Mouse (Mus musculus) embryonic facial prominence, embryonic 14.5 days (tissue): Measurements from ENCODE around the gene Pqlc2. TPM values are rescaled to one million over a fixed set of nuclear protein-coding genes. Genes with fewer than 3 reads are reported as not detected.

Source experiments
- ATAC-seq: fragments of 200-750 bp; cut with Nextera tagmentation; 2 replicates; pipeline ENCODE4 v1.8.0; 2017; ENCODE audit warnings: low read depth, moderate number of reproducible peaks, moderate TSS enrichment
- DNase-seq: peaks from one replicate; pipeline ENCODE4 v3.0.0-alpha.2; 2015; ENCODE audit warnings: low spot score
- H3K27ac ChIP-seq: fragments of 300-500 bp; sonication (generic); replicated peaks from 2 replicates; pipeline ENCODE4 v1.5.1; 2014; ENCODE audit warnings: low read depth, mild to moderate bottlenecking, low read length, moderate library complexity
- H3K27me3 ChIP-seq: fragments of 300-500 bp; sonication (generic); replicated peaks from 2 replicates; pipeline ENCODE4 v1.6.1; 2014; ENCODE audit warnings: low read length; ENCODE audit not compliant: control insufficient read depth, insufficient read depth
- H3K36me3 ChIP-seq: fragments of 300-500 bp; sonication (generic); 2 replicates; pipeline ENCODE4 v1.6.1; 2014; ENCODE audit warnings: low read length, mixed read lengths; ENCODE audit not compliant: control insufficient read depth, insufficient read depth
- H3K4me1 ChIP-seq: fragments of 300-500 bp; sonication (generic); 2 replicates; pipeline ENCODE4 v1.6.1; 2014; ENCODE audit warnings: antibody characterized with exemption, low read length; ENCODE audit not compliant: control insufficient read depth, insufficient read depth
- H3K4me2 ChIP-seq: fragments of 300-500 bp; sonication (generic); 2 replicates; pipeline ENCODE4 v1.6.1; 2014; ENCODE audit warnings: low read depth, mild to moderate bottlenecking, low read length, moderate library complexity, mixed read lengths
- H3K4me3 ChIP-seq: fragments of 300-500 bp; sonication (generic); 2 replicates; pipeline ENCODE4 v1.5.1; 2014; ENCODE audit warnings: low read depth, mild to moderate bottlenecking, low read length
- H3K9ac ChIP-seq: fragments of 300-500 bp; sonication (generic); 2 replicates; pipeline ENCODE4 v1.6.1; 2014; ENCODE audit warnings: low read depth, mild to moderate bottlenecking, low read length, moderate library complexity, mixed read lengths
- H3K9me3 ChIP-seq: fragments of 300-500 bp; sonication (generic); 2 replicates; pipeline ENCODE4 v1.6.1; 2016; ENCODE audit warnings: low read length; ENCODE audit not compliant: control insufficient read depth
- WGBS: fragments of 180-500 bp; shearing (Covaris S2); extraction: QIAGEN DNeasy Blood & Tissue Kit; methylation state at CpG from one replicate; pipeline ENCODE4 v1.1.7; 2014; 5-methylcytosine and 5-hydroxymethylcytosine counted together
- polyA plus RNA-seq: library from polyadenylated mRNA; unstranded; fragments of >200 nt; fragmentation: Nextera tagmentation; extraction: Ambion mirVana; gene quantifications from 2 replicates; pipeline ENCODE4 v1.2.1, GENCODE M21; 2014

Gene Pqlc2
- polyA plus RNA-seq = 10.9 and 12.3 TPM in 2 replicates

DNA sequence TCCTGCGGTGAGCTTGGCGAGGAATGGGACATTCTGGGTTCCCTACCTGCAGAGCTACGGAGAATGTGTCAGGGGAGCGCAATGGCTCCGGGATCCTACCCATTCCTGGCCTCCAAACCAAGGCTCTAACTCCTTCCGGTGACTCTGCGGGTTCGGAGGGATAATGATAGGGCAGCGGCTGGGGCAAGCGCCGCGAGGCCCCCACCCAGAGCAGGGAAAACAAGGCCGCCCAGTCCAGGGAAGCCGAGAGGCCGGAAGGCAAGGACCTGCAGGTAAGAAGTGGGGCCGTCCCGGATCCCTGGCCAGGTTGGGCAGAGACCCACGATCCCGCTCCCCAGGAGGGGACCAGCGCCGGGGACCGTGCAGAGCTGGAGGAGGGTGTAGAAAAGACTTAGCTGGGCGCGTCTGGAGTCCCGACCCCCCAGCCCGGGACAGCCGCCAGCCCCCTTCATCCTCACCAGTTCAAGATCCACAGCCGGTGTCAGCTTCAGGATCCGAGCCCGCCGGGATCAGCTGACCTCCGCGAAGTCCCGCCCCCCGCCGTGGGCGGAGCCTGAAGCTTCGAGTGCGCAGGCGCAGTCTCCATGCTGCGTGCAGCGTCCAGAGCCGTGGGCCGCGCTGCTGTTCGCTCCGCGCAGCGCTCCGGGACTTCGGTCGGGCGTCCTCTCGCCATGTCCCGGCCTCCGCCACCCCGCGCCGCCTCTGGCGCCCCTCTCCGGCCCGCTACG lies at the start of gene Pqlc2, which contains the start of gene Akr7a5:
Gene Pqlc2 (minus strand): TSS at position 538 of the 728 bp plus-strand sequence.
Gene Akr7a5 (plus strand): TSS at position 574 of the 728 bp plus-strand sequence.
- H3K9me3 ChIP-seq = no peaks in the 10 kb centered on the region
- H3K4me2 ChIP-seq = peak within 1 kb of the TSS; percentile 93
- 0% methylated on average over 40 of the region's 63 CpGs for WGBS
- DNase-seq (peak; percentile 96), ATAC-seq (peak; percentile 91)
- H3K4me1 ChIP-seq = peaks cover 12% of the 10 kb centered on the region
- peak within 1 kb of the TSS; percentile 65 for H3K27ac ChIP-seq
- peak within 1 kb of the TSS; percentile 91 for H3K9ac ChIP-seq
- H3K27me3 ChIP-seq = no peaks in the 10 kb centered on the region
- peak within 1 kb of the TSS; percentile 95 for H3K4me3 ChIP-seq
- peaks cover 14% of the 10 kb centered on the region for H3K36me3 ChIP-seq

DNA sequence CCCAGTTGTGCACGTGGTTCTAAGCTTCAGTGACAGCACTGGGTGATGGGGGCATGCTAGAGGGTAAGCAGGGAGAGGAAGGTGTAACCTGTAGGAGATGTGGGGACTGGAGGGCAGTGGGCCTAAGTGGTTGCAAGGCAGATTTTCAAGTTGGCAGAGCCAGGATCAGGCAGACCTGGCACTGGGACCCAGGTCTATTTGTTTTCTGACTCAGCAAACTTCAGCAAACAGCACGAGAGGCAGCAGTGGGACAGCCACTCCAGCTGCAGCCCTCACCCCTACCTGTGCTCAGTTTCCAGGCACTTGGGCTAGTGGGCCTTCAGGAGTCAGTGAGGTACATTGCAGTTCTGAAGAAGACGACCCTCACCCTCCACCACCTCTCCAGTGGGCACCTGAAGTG lies 46.7 kb upstream of the Pqlc2 start:
- no peak overlapping the region for H3K9ac ChIP-seq
- ATAC-seq = no peak
- H3K27me3 ChIP-seq = no peaks in the 10 kb centered on the region
- no peaks in the 10 kb centered on the region for H3K9me3 ChIP-seq
- H3K4me1 ChIP-seq = peaks cover 4% of the 10 kb centered on the region
- no peak for DNase-seq
- peaks cover 73% of the 10 kb centered on the region for H3K36me3 ChIP-seq
- no peak overlapping the region for H3K4me2 ChIP-seq
- H3K4me3 ChIP-seq = no peak overlapping the region
- H3K27ac ChIP-seq = no peak overlapping the region
- 87% methylated on average over 3 of the region's 3 CpGs for WGBS

- Histone ChIP-seq H3K9ac (peak overlapping the region; percentile 82), H3K4me1 (peaks cover 9% of the 10 kb centered on the region), H3K36me3 (peaks cover 50% of the 10 kb centered on the region), H3K27ac (peak overlapping the region; percentile 89; the same call in 1 of the 2 replicates), H3K9me3 (no peaks in the 10 kb centered on the region), H3K4me2 (peak overlapping the region; percentile 63), H3K27me3 (no peaks in the 10 kb centered on the region), H3K4me3 (peak overlapping the region; percentile 68)
- 0% methylated on average over 7 of the region's 7 CpGs for WGBS
- DNase-seq = no peak
- peak; percentile 5; the same call in 1 of the 2 replicates for ATAC-seq
Observed at GRCm38 (mm10) chr4:139352832-139353231, 42.3 kb upstream of the Pqlc2 start.

DNA sequence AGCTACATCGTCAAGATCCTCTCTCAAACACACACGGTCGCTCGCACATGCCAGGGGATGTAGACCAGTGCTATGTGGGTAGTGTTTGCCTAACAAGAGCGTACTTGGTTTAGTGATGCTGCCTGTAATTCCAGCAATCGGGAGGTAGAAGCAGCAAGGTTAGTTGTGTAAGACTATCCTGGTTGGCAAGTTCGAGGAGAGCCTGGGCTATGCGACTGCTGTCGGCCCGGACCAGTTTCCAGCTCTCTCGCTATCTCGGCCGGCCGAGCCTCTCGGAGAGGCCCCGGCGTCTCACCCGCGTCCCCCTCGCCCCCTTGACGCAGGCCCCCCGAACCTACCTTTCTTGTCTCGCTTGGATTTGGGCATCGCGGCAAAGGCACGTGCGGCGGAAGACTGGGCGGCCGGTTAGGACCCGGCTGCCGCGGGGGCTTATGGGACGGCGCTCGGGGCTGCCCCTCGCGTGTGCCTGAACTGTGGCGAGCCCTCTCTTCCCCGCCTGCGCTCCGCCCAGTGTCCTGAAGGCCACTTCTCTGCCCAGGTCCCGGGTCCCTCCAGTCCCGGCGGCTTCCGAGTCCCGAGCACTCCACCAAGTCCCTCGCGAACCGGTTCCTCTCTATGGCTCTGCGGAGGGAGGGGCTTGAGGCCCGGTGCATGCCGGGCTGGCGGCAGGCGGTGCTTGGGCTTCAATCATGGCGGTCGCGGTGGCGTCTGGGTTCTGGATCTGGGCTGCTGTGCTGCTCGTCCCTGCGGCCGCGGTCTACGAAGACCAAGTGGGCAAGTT lies 41.6 kb upstream of the Pqlc2 start, which contains the start of the genes Mrto4, Emc1 and Ubr4:
Gene Mrto4 (minus strand): TSS at position 646 of the 781 bp plus-strand sequence.
Gene Emc1 (plus strand): TSS at position 657 of the 781 bp plus-strand sequence.
Gene Ubr4 (plus strand): TSS at position 679 of the 781 bp plus-strand sequence.
- H3K4me1 ChIP-seq = peaks cover 9% of the 10 kb centered on the region
- DNase-seq (peak; percentile 91), ATAC-seq (peak; percentile 96)
- H3K4me2 ChIP-seq = peak within 1 kb of the TSS; percentile 63
- H3K4me3 ChIP-seq = peak within 1 kb of the TSS; percentile 68
- H3K9ac ChIP-seq = peak within 1 kb of the TSS; percentile 82
- peak within 1 kb of the TSS; percentile 89 for H3K27ac ChIP-seq
- H3K27me3 ChIP-seq = no peaks in the 10 kb centered on the region
- under 1% methylated on average over 46 of the region's 64 CpGs for WGBS
- H3K9me3 ChIP-seq = no peaks in the 10 kb centered on the region
- H3K36me3 ChIP-seq = peaks cover 49% of the 10 kb centered on the region

DNA sequence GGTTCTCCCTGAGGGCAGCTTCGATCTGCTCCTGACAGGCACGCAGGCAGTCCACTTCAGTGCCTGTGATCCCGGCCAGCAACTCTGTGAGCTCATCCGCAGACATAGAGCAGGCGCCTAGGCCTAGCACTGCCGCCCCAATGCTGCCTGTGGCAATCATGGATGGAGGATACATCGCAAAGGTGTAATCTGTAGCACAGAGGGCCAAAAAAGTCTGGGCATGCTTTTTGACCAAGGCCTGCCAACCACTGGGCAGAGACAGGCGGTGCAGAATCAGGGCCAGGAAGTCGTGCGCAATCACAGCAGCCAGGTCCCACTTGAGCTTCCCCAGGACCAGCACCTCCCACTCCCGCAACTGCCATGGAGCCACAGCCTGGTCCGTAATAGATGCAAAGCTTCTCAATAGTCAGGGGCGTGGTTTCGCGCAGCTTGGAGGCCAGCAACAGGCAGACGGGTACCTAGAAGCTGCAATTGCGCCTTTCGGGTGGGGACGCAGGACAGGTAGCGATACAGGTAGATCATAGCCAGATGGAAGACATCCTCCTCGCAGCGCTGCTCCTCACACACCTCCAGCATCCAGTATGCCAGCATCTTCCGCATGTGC lies 35.0 kb upstream of the Pqlc2 start:
- no peak overlapping the region for H3K9ac ChIP-seq
- H3K4me2 ChIP-seq = no peak overlapping the region
- no peaks in the 10 kb centered on the region for H3K4me1 ChIP-seq
- DNase-seq = no peak
- 75% methylated on average over 22 of the region's 23 CpGs for WGBS
- no peaks in the 10 kb centered on the region for H3K9me3 ChIP-seq
- no peak overlapping the region for H3K27ac ChIP-seq
- peaks cover 47% of the 10 kb centered on the region for H3K36me3 ChIP-seq
- ATAC-seq = no peak
- H3K4me3 ChIP-seq = no peak overlapping the region
- no peaks in the 10 kb centered on the region for H3K27me3 ChIP-seq

- Histone ChIP-seq H3K9ac (peak overlapping the region; percentile 42; the same call in 1 of the 2 replicates), H3K36me3 (peaks cover 35% of the 10 kb centered on the region), H3K9me3 (no peaks in the 10 kb centered on the region), H3K4me3 (no peak overlapping the region), H3K27me3 (no peaks in the 10 kb centered on the region), H3K4me2 (no peak overlapping the region), H3K4me1 (no peaks in the 10 kb centered on the region), H3K27ac (no peak overlapping the region)
- WGBS = 53% methylated on average over 5 of the region's 5 CpGs
- ATAC-seq (no peak; the same call in 1 of the 2 replicates), DNase-seq (peak; percentile 11)
Observed at GRCm38 (mm10) chr4:139343718-139344117, 33.2 kb upstream of the Pqlc2 start.

GRCm38 (mm10) chr4:139341556-139342233 lies 31.2 kb upstream of the Pqlc2 start:
- ATAC-seq = no peak; the same call in 1 of the 2 replicates
- H3K9me3 ChIP-seq = no peaks in the 10 kb centered on the region

More at GRCm38 (mm10) chr4:139341556-139342233, 31.2 kb upstream of the Pqlc2 start:
- 85% methylated on average over 7 of the region's 7 CpGs for WGBS
- Histone ChIP-seq H3K4me2 (no peak overlapping the region), H3K4me1 (no peaks in the 10 kb centered on the region), H3K27me3 (0 out of 2 replicates have a peak, but pooled peaks cover 6% of the 10 kb centered on the region), H3K27ac (no peak overlapping the region), H3K36me3 (peaks cover 15% of the 10 kb centered on the region), H3K4me3 (no peak overlapping the region), H3K9ac (no peak overlapping the region)
- peak; percentile 19 for DNase-seq
